Mouse (Mus musculus): Measurements from ENCODE around the gene Auts2. TPM values are rescaled to one million over a fixed set of nuclear protein-coding genes. Genes with fewer than 3 reads are reported as not detected.

Gene Auts2
- total RNA-seq (2023): 0.36 to 3.0 TPM (median 1.5 TPM) in 4 replicates

GRCm38 (mm10) chr5:132543118-132544071, at the start of gene Auts2:
Gene Auts2 (minus strand): TSS chr5:132543344.

